Mouse (Mus musculus) liver, embryonic 14.5 days (tissue): ENCODE results near the gene Myocd.

Experiments
- CTCF ChIP-seq: IDR thresholded peaks from 2 replicates; pipeline ENCODE4 v1.5.1; 2016; ENCODE audit warnings: antibody characterized with exemption, low read depth, control low read depth
- EP300 ChIP-seq: IDR thresholded peaks from 2 replicates; pipeline ENCODE4 v1.6.1; 2016; ENCODE audit warnings: antibody characterized with exemption, low read depth

DNA sequence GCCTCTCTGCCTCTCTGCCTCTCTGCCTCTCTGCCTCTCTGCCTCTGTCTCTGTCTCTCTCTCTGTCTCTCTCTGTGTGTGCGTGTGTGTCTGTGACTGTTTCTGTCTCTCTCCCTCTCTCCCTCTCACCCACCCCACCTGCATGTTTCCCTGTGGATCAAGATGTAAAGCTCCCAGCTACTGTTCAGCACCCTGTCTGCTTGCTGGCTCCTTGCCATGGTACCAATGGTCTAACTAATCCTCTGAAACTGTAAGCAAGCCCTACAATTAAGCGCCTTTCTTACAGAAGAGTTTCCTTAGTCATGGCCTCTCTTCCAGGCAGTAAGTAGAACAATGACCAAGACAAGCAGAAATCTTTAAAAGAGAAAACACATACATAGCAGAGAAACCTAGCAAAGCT, 32.9 kb downstream of the Myocd start:
- TF ChIP-seq CTCF (no peak), EP300 (no peak)
